Mouse (Mus musculus) adrenal gland, postnatal 36 days (tissue): ENCODE measurements around the gene Rp2. TPM values are rescaled to one million over a fixed set of nuclear protein-coding genes. Genes with fewer than 3 reads are reported as not detected.

ENCODE experiments used
- DNase-seq, 2 experiments: peaks; one replicate each; pipeline ENCODE4 v3.0.0; 2021; ENCODE audit warnings: mixed read lengths in 1 of 2
- total RNA-seq, 2 experiments: library from RNA; stranded (reverse); gene quantifications; 2 replicates each; pipeline ENCODE4 v1.2.3; 2021

Rp2 gene
- total RNA-seq, 2 experiments from 2014 or later = 14.8 to 18.3 TPM

DNA sequence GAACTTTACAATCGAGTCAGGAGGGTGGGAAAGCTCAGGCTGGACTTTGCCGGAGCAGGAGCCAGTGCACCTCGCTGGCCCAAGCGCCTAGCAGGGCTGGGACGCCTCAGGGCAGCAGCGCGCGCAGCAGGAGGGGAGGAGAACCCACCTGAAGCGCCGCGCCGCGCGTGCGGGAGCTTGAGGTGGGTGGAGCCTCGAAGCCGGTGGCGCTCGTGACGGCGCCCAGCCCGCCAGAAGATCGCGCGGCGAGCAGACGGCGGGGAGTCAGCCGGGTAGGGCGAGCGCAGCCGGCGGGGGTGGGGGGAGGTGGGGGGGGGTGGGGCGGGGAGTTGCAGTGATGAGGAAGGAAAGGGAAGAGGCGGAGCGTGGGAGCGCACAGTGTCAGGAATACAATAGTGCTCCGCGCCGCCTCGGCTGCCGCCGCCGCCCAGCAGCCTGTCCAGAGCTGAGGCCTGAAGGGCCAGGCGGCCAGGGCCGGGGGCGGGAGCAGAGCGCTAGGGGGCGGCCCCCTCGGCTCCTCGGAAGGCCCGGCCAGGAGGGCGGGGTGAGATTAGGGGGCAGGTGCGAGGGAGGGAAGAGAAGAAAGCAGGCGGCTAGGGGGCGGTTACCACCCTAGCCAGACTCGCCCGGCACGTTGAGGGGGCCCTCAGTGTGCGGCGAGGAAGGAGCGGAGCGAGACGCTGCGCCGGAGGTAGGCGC is 61.0 kb downstream of the Rp2 start, which contains the start of gene Jade3:
Jade3 (plus strand) TSS at position 549 of the 699 bp plus-strand sequence.
- peak; percentile 85 to 87 for DNase-seq

- DNase-seq = peak; percentile 45 to 53
Observed at GRCm38 (mm10) chrX:20425839-20426449, 61.7 kb downstream of the Rp2 start.

Other genes with a start within 250 kb of the Rp2 start
- 10 to 100 TPM; 20.0 to 33.1 TPM for gene Slc9a7, start 72.7 kb upstream of the Rp2 start, total RNA-seq
- 1 to 10 TPM; 4.8 to 5.4 TPM for gene Jade3, start 61.2 kb downstream of the Rp2 start, total RNA-seq
- gene Rgn, start 185.3 kb downstream of the Rp2 start, total RNA-seq = 1 to 10 TPM; 1.6 to 3.5 TPM